Mouse (Mus musculus) testis, postnatal 10 days (tissue): ENCODE results near the gene Esp22.
"Not testable (repeated sequence)": the region's sequence is repeated elsewhere in the genome, so short reads cannot be mapped to it uniquely, and the experiment has no call there.

Source experiments
- DNase-seq: peaks from one replicate; pipeline ENCODE4 v3.0.0; 2021; ENCODE audit warnings: low spot score

Esp22 gene

DNA sequence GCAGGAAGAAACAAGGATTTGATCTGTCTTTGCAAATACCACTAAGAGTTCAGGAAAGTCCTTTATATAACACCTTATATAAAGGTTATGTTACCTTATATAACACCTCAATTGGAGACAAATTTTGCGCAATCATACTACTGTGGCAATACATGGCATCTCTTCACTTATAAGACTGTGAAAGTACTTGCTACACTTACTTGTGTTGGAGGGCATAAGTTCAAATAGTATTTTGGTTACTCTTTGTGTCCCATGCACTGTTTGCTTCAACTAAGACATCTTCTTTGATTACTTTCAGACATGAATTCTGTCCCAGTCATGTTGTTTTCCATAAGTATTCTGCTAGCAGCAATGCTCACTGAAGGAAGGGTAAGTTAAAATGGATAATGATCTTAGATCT, at the start of gene Esp22:
Gene Esp22, plus strand, starts transcription at position 301 of the 400 bp plus-strand sequence.
- no peak for DNase-seq

DNA sequence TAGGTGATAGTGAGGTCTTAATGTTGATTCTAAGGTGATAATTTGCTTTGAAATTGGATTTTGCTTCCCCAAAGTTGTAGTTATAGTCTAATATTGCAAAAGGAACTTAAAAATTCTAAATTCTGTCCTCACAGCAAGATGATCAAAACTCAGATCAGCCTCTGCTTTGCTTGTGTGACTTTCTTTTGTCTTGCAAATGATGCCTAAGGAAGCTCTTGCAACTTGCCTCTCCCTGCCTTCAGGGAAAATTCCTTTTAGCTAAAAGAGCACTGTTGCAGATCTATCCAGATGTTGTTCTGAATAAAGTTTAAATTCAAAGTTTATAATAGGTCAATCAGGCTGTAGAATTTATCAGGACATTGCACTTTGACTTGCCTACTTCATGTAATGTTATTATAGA, 31.5 kb upstream of the Esp22 start:
- no peak for DNase-seq

DNA sequence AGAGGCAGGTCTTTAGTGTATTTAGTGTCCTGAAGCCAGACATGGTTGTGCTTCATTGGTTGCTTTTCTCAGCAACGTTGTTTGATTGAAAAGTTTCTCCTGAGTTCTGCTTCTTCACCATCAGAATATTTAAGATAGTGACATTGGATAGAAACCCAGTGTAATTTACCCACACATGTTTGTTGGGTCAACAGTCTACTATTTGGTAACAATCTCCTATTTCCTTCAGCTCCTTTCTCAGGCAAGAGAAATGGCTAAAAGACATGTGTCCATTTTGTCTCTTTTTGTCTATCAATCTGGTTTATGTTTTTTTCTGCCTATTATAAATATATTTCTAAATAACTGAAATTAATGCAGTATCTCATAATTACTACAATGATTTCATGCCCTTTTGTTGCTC, 18.2 kb upstream of the Esp22 start, which contains the start of gene Esp23:
Gene Esp23, minus strand, starts transcription at position 101 of the 400 bp plus-strand sequence.
- no peak for DNase-seq

DNA sequence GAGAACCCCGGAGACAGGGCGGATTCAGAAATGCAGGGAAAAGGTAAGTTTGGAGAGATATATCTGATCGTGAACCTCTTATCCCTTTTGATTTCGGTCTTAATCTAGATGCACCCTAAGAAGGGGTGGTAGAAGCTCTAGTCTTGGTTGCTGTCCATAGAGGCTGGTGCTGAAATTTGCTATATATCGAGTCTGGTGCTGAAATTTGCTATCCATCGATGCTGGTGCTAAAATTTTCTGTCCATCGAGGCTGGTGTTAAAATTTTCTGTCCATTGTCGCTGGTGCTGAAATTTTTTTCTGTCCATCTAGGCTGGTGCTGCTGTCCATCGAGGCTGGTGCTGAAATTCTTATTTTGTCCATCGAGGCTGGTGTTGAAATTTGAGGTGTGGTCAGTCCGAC, 12.0 kb downstream of the Esp22 start:
- not testable (repeated sequence) for DNase-seq

DNA sequence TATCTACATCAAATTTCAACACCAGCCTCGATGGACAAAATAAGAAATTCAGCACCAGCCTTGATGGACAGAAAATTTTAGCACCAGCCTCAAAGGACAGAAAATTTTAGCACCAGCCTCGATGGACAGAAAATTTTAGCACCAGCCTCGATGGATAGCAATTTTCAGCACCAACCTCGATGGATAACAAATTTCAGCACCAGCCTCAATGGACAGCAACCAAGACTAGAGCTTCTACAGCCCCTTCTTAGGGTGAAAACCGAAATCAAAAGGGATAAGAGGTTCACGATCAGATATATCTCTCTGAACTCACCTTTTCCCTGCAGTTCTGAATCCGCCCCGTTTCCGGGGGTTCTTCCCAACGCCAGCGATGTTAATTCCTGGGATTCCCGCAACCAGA, 34.0 kb downstream of the Esp22 start:
- DNase-seq: not testable (repeated sequence)
